Mouse (Mus musculus): Measurements from ENCODE around the gene Zfp866.

Zfp866 gene

DNA sequence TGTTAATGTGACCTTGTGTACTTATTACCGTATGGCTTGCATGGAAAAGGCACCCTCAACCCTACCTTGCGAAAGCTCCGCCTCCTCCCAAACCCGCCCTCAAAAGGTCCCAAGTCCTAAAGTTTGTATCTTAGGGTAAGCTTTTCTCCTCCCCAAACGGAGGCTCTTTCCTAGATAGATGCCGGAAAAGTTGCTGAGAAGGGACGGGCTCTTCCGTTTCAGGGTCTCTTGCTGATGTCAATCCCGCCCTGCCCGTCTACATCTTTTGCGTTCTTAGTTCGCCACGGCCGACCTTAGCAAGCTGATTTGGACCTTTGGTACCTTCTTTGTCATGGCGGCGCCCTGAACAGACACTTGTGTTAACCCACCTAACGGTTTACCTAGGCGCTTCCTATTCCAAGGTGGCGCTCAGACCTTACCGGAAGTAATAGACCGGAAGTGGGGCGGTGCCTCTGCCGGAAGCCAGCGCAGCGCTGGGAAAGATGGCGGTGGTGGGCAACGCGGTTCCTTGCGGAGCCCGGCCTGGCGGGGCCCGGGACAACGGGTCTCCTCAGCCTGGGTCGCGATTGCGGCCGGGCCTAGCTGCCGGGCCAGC lies at the start of gene Zfp866, which contains the start of gene Atp13a1:
Gene Zfp866 (minus strand): TSS at position 406 of the 595 bp plus-strand sequence.
Gene Atp13a1 (plus strand): TSS at position 391 of the 595 bp plus-strand sequence.
- DNase-seq (ENCODE audit: low spot score in 2 of 2) = peak; percentile 80 to 81

GRCm38 (mm10) chr8:69837057-69837682 lies 46.2 kb upstream of the Zfp866 start:
- no peak for DNase-seq (ENCODE audit: low spot score in 2 of 2)

DNA sequence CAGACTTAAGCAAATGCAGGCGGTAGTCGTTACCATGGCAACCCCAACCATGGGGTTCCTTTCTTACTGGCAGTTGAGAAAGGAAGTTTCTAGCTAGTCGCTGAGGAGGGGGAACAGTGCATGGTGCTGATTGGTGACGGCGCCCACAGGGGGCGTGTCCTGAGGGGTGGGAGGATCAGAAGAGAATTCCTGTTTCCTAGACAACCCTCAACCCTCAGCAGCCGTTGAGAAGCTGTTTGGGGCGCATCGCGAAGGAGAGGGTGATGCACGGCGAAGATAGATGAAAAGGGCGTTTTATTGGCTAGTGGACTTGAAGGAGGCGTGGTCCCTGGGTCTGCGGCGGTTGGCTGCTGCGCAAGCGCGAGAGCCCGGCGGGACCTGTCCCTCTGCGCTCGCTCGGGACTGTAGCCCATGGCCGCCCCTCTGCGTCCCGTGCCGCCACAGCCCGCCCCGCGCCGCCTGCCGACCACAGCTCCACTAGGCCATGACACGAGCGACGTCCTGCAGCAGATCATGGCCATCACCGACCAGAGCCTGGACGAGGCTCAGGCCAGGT lies 41.4 kb upstream of the Zfp866 start, which contains the start of gene Pbx4:
Gene Pbx4 (plus strand): TSS at position 194 of the 556 bp plus-strand sequence.
- DNase-seq (ENCODE audit: low spot score in 2 of 2) = peak; percentile 71 to 86

DNA sequence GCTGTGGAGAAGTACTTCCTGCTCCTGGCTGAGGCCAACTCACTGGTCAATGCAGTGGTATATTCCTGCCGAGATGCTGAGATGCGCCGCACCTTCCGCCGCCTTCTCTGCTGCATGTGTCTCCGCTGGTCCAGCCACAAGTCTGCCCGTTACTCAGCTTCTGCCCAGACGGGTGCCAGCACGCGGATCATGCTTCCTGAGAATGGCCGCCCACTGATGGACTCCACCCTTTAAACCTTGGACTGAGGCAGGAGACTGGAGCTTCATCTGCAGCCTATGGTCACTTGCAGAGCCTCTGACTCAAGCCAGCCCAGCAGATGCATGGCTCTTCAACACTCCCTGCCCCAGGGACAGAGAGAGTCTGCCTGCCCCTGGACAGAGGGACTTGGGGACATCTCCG lies 35.4 kb upstream of the Zfp866 start:
- no peak for DNase-seq (ENCODE audit: low spot score in 2 of 2)

GRCm38 (mm10) chr8:69822386-69823191 lies 31.6 kb upstream of the Zfp866 start, which contains the start of gene Lpar2:
TSS of gene Lpar2 (plus strand) at chr8:69822429.
- no peak for DNase-seq (ENCODE audit: low spot score in 2 of 2)

GRCm38 (mm10) chr8:69821971-69822385 lies 31.0 kb upstream of the Zfp866 start:
- DNase-seq (ENCODE audit: low spot score in 2 of 2) = no peak

DNA sequence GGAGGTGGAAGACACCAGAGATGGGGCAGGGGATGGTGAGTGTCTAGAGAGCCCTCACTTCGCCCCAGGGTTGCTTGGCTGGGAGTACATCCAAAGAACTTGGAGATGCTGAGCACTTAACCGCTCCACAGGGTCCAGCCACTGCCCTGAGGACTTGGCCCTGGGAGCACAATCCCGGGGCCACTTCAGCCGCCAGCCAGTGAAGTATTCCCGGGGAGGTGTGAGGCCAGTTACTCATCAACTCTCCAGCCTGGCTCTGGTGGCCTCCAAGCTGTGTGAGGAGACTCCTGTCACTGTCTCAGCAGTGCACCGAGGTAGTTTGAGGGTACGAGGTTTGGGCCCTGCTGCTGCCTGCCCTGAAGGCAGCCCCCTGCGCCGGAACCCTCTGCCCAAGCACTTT lies 29.5 kb upstream of the Zfp866 start:
- DNase-seq (ENCODE audit: low spot score in 2 of 2) = no peak

- DNase-seq (ENCODE audit: low spot score in 2 of 2) = no peak
Observed at GRCm38 (mm10) chr8:69815396-69815795, 24.4 kb upstream of the Zfp866 start.

DNA sequence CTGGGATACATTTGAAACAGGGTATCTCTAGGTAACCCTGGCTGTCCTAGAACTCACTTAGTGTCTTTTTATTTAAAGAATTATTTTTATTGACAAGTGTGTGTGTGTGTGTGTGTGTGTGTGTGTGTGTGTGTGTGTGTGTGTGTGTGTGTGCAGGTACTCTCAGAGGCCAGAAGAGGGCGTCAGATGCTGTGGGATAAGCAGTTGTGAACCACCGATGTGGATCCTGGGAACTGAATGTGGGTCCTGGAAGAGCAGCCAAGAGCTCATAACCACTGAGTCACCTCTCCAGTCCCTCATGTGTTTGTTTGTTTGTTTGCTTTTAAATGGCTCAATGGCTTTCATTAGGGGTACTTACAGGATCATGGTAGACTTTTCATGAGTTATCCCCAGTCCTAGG lies 23.9 kb upstream of the Zfp866 start:
- DNase-seq (ENCODE audit: low spot score in 2 of 2) = no peak

GRCm38 (mm10) chr8:69809820-69810219 lies 18.8 kb upstream of the Zfp866 start:
- no peak for DNase-seq (ENCODE audit: low spot score in 2 of 2)

DNA sequence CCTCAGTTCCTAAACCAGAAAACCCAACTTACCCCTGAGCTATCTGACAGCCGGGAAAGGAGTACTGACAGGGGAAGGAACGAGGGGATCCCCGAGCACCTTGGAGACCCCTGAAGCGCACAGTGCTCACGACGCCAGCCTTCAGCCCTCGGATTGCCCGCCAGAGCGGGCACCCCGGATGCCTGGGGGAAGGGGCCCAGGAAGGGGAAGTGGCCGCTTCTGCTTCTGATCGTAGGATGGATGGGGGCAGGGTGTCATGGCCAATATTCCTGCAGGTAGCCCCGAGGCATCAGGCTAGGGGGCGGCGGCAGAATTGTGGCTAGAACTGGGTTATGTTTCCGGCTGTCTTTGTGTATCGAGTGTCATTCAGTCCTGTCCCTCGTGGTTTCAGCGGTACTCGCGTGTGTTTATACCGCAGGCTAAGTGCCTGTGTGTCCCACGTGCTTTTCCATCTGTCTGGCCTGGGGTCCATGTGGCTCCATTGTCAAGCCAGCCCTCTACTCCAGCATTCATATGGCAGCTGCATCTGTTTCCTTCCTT lies 18.0 kb upstream of the Zfp866 start:
- DNase-seq (ENCODE audit: low spot score in 2 of 2) = no peak

DNA sequence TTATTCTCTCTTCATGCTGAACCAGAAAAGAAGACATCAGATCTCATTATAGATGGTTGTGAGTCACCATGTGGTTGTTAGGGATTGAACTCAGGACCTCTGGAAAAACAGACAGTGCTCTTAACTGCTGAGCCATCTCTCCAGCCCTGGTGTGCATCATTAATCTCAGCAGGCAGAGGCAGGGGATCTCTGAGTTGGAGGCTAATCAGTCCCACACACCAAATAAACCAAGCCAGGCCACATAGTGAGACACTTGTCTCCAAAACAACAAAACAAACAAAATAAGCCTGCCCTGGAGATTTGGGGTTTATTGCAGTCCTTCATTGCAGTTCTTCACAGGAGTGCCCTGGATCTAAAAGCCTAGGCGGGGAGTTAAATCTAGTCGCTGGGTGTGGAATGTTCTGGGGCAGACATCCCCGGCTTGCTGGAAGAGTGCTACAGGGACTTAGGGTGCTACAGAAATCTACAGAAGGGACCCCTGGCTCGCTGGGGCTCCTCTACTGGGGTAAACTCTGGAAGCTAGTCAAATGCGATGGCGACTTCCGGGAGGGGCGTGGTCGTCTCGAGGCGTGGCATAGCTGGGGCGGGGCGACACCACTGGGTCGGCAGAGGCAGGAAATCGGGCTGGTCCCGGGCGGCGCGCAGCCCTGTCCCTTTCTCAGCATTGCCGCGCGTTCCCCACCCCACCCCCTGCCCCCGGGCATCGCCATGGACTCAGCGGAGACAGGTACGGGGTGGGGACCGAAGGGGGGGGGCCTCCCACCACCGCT lies 17.3 kb upstream of the Zfp866 start, which contains the start of gene Gmip:
Gene Gmip (plus strand): TSS at position 586 of the 770 bp plus-strand sequence.
- no peak for DNase-seq (ENCODE audit: low spot score in 2 of 2)

- DNase-seq (ENCODE audit: low spot score in 2 of 2) = no peak
Observed at GRCm38 (mm10) chr8:69807236-69807635, 16.3 kb upstream of the Zfp866 start.

- DNase-seq (ENCODE audit: low spot score in 2 of 2) = no peak
Observed at GRCm38 (mm10) chr8:69805491-69805890, 14.5 kb upstream of the Zfp866 start.

- no peak for DNase-seq (ENCODE audit: low spot score in 2 of 2)
Observed at GRCm38 (mm10) chr8:69805086-69805485, 14.1 kb upstream of the Zfp866 start.

- DNase-seq (ENCODE audit: low spot score in 2 of 2) = no peak
Observed at GRCm38 (mm10) chr8:69804537-69804936, 13.6 kb upstream of the Zfp866 start.

GRCm38 (mm10) chr8:69803366-69803765 lies 12.4 kb upstream of the Zfp866 start:
- no peak for DNase-seq (ENCODE audit: low spot score in 2 of 2)

GRCm38 (mm10) chr8:69802216-69802615 lies 11.2 kb upstream of the Zfp866 start:
- no peak for DNase-seq (ENCODE audit: low spot score in 2 of 2)

DNA sequence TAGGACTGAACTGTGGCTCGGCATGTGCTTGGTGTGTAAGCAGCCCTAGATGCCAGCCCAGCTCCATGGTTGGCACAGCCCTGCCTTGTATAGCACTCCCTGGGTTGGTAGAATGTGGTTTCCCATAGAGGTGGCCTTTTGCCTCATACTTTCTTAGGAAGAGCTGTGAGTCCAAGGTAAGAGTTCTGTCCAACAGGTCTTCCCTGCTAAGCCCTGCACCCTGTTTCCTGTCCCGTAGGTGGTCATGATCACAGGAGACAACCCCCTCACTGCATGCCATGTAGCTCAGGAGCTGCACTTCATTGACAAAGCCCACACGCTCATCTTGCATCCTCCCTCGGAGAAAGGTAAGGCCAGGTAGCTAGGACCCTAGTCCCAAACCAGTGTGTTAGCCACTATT lies 10.8 kb upstream of the Zfp866 start:
- DNase-seq (ENCODE audit: low spot score in 2 of 2) = no peak

- DNase-seq (ENCODE audit: low spot score in 2 of 2) = peak in 1 of 2 experiments; percentile 1
Observed at GRCm38 (mm10) chr8:69799946-69800345, 9.0 kb upstream of the Zfp866 start.

GRCm38 (mm10) chr8:69799261-69799660 lies 8.3 kb upstream of the Zfp866 start:
- peak in 1 of 2 experiments; percentile 2 for DNase-seq (ENCODE audit: low spot score in 2 of 2)

Measured in frontal cortex, postnatal 25 days (tissue).